Mouse (Mus musculus) layer of hippocampus, adult 9-10 months (tissue): Measurements from ENCODE around the gene Prpf19.
A peak's percentile ranks its signal among the peaks of the same experiment; 100 is the strongest.

Source experiments
- DNase-seq: peaks from one replicate; pipeline ENCODE4 v3.0.0; 2022; ENCODE audit warnings: low spot score

Gene Prpf19

DNA sequence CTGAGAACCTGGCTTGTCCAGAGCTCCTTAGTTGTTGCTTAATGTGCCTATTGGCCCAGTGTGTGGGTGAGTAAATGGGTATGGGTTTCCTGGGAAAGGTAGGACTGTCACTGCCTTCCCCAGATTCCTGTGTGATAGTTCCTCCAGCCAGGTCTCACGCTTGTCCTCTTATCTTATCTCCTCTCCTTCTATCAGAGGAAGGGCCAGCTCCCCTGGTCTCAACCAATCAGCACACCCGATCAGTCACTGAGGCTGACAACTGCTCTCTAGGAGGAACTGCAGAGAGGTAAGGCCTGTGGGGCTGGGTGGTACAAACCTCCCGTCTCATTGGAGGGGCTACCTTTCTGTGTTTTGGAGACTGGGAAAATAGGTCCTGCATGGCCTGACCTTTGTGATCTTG lies 43.7 kb downstream of the Prpf19 start:
- DNase-seq: no peak

DNA sequence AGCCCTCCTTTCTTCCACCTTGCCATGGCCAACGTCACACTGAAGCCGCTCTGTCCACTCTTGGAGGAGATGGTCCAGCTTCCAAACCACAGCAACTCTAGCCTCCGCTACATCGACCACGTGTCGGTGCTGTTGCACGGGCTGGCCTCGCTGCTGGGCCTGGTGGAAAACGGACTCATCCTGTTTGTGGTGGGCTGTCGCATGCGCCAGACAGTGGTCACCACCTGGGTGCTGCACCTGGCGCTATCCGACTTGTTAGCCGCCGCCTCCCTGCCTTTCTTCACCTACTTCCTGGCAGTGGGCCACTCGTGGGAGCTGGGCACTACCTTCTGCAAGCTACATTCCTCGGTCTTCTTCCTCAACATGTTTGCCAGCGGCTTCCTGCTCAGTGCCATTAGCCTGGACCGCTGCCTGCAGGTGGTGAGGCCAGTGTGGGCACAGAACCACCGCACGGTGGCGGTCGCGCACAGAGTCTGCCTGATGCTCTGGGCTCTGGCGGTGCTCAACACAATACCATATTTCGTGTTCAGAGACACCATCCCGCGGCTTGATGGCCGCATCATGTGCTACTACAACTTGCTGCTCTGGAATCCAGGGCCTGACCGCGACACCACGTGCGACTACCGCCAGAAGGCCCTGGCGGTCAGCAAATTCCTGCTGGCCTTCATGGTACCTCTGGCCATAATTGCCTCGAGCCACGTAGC lies 45.2 kb downstream of the Prpf19 start:
- DNase-seq: no peak

DNA sequence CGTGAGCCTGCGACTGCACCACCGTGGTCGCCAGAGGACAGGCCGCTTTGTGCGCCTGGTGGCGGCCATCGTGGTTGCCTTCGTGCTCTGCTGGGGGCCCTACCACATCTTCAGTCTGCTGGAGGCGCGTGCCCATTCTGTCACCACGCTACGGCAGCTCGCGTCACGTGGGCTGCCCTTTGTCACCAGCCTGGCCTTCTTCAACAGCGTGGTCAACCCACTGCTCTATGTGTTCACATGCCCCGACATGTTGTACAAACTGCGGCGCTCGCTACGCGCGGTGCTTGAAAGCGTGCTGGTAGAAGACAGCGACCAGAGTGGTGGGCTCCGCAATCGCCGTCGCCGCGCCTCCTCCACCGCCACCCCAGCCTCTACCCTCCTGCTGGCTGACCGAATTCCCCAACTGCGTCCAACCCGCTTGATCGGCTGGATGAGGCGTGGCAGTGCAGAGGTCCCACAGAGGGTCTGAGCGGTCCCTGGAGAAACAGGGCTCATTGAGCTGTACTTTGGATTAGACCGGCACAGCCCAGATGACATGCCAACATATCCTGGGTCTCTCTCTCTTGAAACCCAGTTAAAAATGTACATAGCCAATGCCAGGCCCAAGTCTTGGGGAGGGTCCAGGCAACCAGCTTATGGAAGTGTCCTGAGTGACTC lies 45.9 kb downstream of the Prpf19 start:
- DNase-seq: no peak

DNA sequence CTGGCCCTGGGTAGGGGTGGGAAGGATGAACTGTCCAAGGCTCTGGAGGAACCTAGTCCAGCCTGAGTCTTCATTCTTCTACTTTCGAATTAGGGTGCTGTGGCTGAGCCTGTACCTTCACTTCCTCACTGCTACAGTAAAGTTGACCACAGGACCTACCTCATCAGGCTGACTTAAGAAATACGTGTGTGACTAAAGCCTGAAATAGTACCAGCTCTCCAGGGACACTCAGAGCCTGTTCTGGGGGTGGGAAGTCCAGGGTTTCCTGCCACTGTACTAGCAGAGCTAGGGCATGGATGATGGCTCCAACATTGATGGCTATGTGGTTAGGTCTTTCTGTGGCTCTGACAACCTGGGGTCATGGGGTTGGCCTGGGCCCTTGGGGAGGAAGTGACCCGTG lies 48.9 kb downstream of the Prpf19 start:
- no peak for DNase-seq

DNA sequence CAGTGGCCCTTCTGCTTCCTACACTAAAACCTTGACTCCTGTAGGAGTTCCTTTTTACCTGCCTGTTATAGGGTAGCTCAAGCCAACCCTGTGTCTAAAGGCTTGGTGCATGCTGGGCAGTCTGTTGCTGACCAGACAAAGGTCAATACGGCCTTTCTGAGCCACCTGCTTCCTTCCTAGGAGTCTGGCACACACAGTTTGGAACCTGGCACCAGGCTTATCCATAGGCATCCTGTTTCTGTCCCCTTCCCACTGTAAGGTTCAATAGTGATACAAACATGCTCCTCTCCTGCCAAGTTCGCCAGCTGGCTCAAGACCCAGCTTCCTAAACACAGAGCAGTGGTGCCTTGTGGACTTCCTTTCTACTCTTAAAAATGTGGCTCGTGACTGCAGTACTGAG lies 51.5 kb downstream of the Prpf19 start:
- DNase-seq: no peak

DNA sequence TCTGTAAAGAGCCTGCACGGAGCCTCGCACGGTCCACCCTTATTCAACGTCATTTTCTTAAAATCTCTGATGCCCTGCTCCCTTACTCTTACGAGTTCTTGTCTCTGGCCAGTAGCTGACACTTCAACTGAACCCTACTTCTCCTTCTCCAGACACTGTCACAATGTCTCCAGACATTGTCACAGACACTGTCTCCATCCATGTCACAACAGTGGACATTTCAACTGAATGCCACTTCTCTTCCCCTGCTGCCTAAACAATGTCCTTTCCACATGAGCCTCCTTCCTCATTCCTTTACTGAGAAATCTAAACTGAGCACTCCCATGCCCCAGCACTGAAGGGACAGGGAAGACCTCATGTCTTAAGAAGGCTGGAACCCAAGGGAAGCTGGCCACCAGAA lies 52.2 kb downstream of the Prpf19 start:
- DNase-seq: no peak

DNA sequence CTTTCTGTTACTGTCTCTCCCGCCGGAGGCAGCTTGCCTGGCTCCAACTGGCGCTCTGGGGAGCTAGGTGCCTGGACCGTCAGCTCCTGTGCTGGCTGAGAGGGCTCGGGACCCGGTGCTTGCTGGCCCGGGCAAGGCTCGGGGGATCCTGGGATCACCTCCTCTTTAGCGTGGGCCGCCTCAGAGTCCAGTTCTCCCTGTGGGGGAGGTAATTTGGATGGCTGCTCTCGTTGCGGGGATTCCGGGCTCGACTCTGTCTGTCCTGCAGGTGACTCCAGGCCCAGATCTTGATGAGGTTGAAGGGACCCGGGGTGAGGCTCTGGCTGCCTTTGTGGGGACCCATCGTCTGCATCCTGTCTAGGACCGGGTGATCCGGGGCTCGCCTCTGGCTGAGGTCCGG lies 53.4 kb downstream of the Prpf19 start:
- DNase-seq: no peak

DNA sequence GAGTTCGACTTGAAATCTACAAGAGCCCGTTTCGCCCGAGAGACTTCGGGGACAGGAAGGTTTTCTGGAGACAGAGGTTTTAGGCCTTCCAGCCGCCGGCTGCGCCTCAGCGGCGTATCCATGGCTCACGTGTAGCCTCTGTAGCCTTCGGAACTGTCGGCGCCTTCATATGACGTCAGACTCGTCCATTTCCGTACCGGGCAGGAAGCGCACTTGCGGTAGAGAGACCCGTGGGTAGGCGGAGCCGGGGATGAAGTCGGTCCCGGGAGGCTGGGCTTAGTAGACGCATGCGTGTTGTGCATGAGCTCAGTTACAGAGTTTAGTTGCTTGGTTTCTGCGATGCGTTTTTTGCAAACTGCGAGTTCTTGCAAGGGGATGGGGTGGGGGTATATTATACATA lies 54.1 kb downstream of the Prpf19 start, which contains the start of gene Ccdc86:
Gene Ccdc86 (minus strand): TSS at position 155 of the 400 bp plus-strand sequence.
- DNase-seq: peak; percentile 90

DNA sequence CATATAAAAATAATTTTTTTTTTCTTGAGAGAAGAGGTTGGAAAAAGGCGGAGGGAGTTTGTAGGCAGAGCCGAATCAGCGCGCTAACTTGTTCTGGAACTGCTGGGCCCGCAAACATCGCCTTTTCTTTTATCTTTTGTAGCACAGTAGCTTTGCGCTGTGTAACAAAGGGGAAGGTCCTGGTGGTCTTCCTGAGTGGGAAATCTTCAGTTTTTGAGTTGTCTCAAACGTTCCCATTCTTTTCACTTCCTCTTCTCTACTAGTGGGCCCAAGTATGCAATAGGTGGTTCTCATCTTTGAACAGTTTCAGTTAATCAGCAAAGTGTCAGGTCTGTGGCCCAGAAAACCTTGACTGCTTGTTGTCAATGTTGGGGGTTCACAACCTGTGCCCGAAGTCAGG lies 54.5 kb downstream of the Prpf19 start:
- no peak for DNase-seq

DNA sequence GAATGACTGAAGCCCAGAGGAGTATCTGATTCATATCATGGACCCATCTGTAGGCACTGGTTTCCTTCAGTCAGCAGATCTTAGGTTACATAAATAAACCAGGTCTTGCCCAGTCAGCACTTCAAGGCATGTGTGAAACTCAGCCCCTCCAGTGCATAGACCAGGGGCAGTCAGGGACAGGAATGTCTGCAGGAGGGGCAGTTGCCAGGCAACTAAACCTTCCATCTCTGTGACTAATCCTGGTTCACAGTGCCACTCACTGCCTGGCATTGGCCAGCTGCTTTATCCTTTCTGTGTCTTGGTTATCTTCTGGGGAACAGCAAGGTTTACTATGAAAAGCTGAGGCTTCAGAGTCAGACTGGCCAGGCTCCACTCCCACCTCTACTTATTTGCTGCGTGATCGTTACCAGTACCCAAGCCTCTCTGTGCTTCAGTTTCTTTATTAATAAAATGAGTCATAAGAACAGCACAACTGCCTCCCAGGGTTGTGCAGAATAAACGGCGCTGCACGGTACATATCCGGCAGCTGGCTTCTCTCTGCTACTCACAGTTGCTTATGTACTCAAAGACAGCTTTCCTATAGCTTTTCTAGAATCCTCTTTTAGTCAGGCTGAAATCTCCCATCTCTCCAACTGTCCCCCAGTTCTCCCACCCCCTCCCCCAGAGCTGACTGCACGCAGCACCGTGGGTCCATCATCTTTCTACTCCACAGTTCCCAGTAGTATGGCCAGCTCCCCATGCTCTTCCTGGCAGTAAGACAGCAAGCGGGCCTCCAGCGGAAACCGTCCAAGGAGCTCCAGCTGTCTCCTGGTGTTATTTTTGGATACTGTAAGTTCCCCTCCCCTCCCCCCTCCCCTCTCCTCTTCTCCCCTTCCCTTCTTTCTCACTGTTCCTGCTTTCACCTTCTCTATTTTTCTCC lies 57.2 kb downstream of the Prpf19 start:
- DNase-seq: no peak
